Mouse (Mus musculus) Muller cell, postnatal 12 days (primary cell): ENCODE data around the gene Olfr447.
A peak's percentile ranks its signal among the peaks of the same experiment; 100 is the strongest.

Experiments used
- DNase-seq: peaks from one replicate; pipeline ENCODE4 v3.0.0-alpha.2; 2015; ENCODE audit errors: inconsistent ontology term

The Olfr447 gene

GRCm38 (mm10) chr6:42908578-42908977, at the start of gene Olfr447:
Olfr447 (plus strand) TSS chr6:42908878.
- no peak for DNase-seq

- peak; percentile 29 for DNase-seq
Measured at GRCm38 (mm10) chr6:42860222-42860819, 48.4 kb upstream of the Olfr447 start.

- DNase-seq: no peak
Measured at GRCm38 (mm10) chr6:42869695-42870094, 39.0 kb upstream of the Olfr447 start.

- DNase-seq: no peak
Measured at GRCm38 (mm10) chr6:42876323-42876722, 32.4 kb upstream of the Olfr447 start.

GRCm38 (mm10) chr6:42890141-42890540, 18.5 kb upstream of the Olfr447 start, which contains the start of gene Olfr448:
Olfr448 (plus strand) TSS chr6:42890441.
- no peak for DNase-seq

- DNase-seq: peak; percentile 91
Measured at GRCm38 (mm10) chr6:42900345-42900744, 8.3 kb upstream of the Olfr447 start.

- no peak for DNase-seq
Measured at GRCm38 (mm10) chr6:42921077-42921476, 12.4 kb downstream of the Olfr447 start, which contains the start of gene Olfr446. Olfr446 (plus strand) TSS chr6:42921377.

- no peak for DNase-seq
Measured at GRCm38 (mm10) chr6:42948767-42949166, 40.1 kb downstream of the Olfr447 start, which contains the start of gene Olfr444. Olfr444 (plus strand) TSS chr6:42949067.
